Mouse (Mus musculus): ENCODE measurements around the gene Ccdc84. TPM values are rescaled to one million over a fixed set of nuclear protein-coding genes. Genes with fewer than 3 reads are reported as not detected.
"Not testable (repeated sequence)": the region's sequence is repeated elsewhere in the genome, so short reads cannot be mapped to it uniquely, and the experiment has no call there.

Gene Ccdc84
- polyA plus RNA-seq, 1 experiment, result 10.9 TPM

GRCm38 (mm10) chr9:44378153-44378730 is 40.1 kb downstream of the Ccdc84 start:
- Histone ChIP-seq H3K27ac (ENCODE audit: control insufficient read depth, insufficient read depth, low read depth, low read length) (peak overlapping the region; percentile 77), H3K36me3 (ENCODE audit: control insufficient read depth, insufficient read depth, low read length) (peaks cover 4% of the 10 kb centered on the region), H3K4me1 (ENCODE audit: control insufficient read depth, insufficient read depth, low read length) (peaks cover 3% of the 10 kb centered on the region), H3K4me3 (ENCODE audit: control insufficient read depth, low read depth, low read length) (peak overlapping the region; percentile 98; the same call in 1 of the 2 replicates), H3K27me3 (ENCODE audit: control insufficient read depth, insufficient read depth, low read length) (no peaks in the 10 kb centered on the region)
- TF ChIP-seq CTCF (IDR thresholded peaks at IDR 0.05; ENCODE audit: control insufficient read depth, insufficient read depth, insufficient replicate concordance, low read depth, low read length), result no peak
- no peak for TF ChIP-seq POLR2A (IDR thresholded peaks at IDR 0.05; ENCODE audit: control insufficient read depth, low read depth, low read length)

GRCm38 (mm10) chr9:44377335-44377734 is 41.0 kb downstream of the Ccdc84 start:
- not testable (repeated sequence) for H3K27ac ChIP-seq (ENCODE audit: control insufficient read depth, insufficient read depth, low read depth, low read length); H3K27me3 ChIP-seq (ENCODE audit: control insufficient read depth, insufficient read depth, low read length); H3K4me1 ChIP-seq (ENCODE audit: control insufficient read depth, insufficient read depth, low read length); H3K4me3 ChIP-seq (ENCODE audit: control insufficient read depth, low read depth, low read length); H3K36me3 ChIP-seq (ENCODE audit: control insufficient read depth, insufficient read depth, low read length)

- peaks cover 2% of the 10 kb centered on the region; the same call in 1 of the 2 replicates for H3K36me3 ChIP-seq (ENCODE audit: control insufficient read depth, insufficient read depth, low read length)
- no peak overlapping the region for H3K27ac ChIP-seq (ENCODE audit: control insufficient read depth, insufficient read depth, low read depth, low read length)
These were observed 42.2 kb downstream of the Ccdc84 start for GRCm38 (mm10) chr9:44376141-44376540.

GRCm38 (mm10) chr9:44373386-44373785 is 45.0 kb downstream of the Ccdc84 start:
- no peak overlapping the region for H3K4me3 ChIP-seq (ENCODE audit: control insufficient read depth, low read depth, low read length)
- TF ChIP-seq CTCF (IDR thresholded peaks at IDR 0.05; ENCODE audit: control insufficient read depth, insufficient read depth, insufficient replicate concordance, low read depth, low read length), result no peak
- no peak for TF ChIP-seq POLR2A (IDR thresholded peaks at IDR 0.05; ENCODE audit: control insufficient read depth, low read depth, low read length)
- H3K27ac ChIP-seq (ENCODE audit: control insufficient read depth, insufficient read depth, low read depth, low read length), result no peak overlapping the region
- no peaks in the 10 kb centered on the region for H3K27me3 ChIP-seq (ENCODE audit: control insufficient read depth, insufficient read depth, low read length)
- H3K36me3 ChIP-seq (ENCODE audit: control insufficient read depth, insufficient read depth, low read length), result no peaks in the 10 kb centered on the region
- H3K4me1 ChIP-seq (ENCODE audit: control insufficient read depth, insufficient read depth, low read length), result no peaks in the 10 kb centered on the region

More at GRCm38 (mm10) chr9:44376141-44376540, 42.2 kb downstream of the Ccdc84 start:
- peaks cover 3% of the 10 kb centered on the region for H3K4me1 ChIP-seq (ENCODE audit: control insufficient read depth, insufficient read depth, low read length)
- H3K4me3 ChIP-seq (ENCODE audit: control insufficient read depth, low read depth, low read length), result no peak overlapping the region
- TF ChIP-seq CTCF (IDR thresholded peaks at IDR 0.05; ENCODE audit: control insufficient read depth, insufficient read depth, insufficient replicate concordance, low read depth, low read length), result no peak
- TF ChIP-seq POLR2A (IDR thresholded peaks at IDR 0.05; ENCODE audit: control insufficient read depth, low read depth, low read length), result no peak
- H3K27me3 ChIP-seq (ENCODE audit: control insufficient read depth, insufficient read depth, low read length), result no peaks in the 10 kb centered on the region

GRCm38 (mm10) chr9:44364480-44364879 is 53.9 kb downstream of the Ccdc84 start:
- Histone ChIP-seq H3K4me1 (ENCODE audit: control insufficient read depth, insufficient read depth, low read length) (no peaks in the 10 kb centered on the region), H3K4me3 (ENCODE audit: control insufficient read depth, low read depth, low read length) (no peak overlapping the region), H3K27ac (ENCODE audit: control insufficient read depth, insufficient read depth, low read depth, low read length) (no peak overlapping the region), H3K27me3 (ENCODE audit: control insufficient read depth, insufficient read depth, low read length) (no peaks in the 10 kb centered on the region), H3K36me3 (ENCODE audit: control insufficient read depth, insufficient read depth, low read length) (no peaks in the 10 kb centered on the region)
- TF ChIP-seq CTCF (IDR thresholded peaks at IDR 0.05; ENCODE audit: control insufficient read depth, insufficient read depth, insufficient replicate concordance, low read depth, low read length), result peak; percentile 50; the same call in 1 of the 2 replicates
- no peak for TF ChIP-seq POLR2A (IDR thresholded peaks at IDR 0.05; ENCODE audit: control insufficient read depth, low read depth, low read length)

- not testable (repeated sequence) for H3K4me1 ChIP-seq (ENCODE audit: control insufficient read depth, insufficient read depth, low read length); H3K36me3 ChIP-seq (ENCODE audit: control insufficient read depth, insufficient read depth, low read length); H3K27me3 ChIP-seq (ENCODE audit: control insufficient read depth, insufficient read depth, low read length)
- Histone ChIP-seq H3K27ac (ENCODE audit: control insufficient read depth, insufficient read depth, low read depth, low read length) (peak overlapping the region; percentile 71), H3K4me3 (ENCODE audit: control insufficient read depth, low read depth, low read length) (peak overlapping the region; percentile 99)
These were observed 56.4 kb downstream of the Ccdc84 start for GRCm38 (mm10) chr9:44361931-44362330.

- TF ChIP-seq CTCF (IDR thresholded peaks at IDR 0.05; ENCODE audit: control insufficient read depth, insufficient read depth, insufficient replicate concordance, low read depth, low read length) (no peak), POLR2A (IDR thresholded peaks at IDR 0.05; ENCODE audit: control insufficient read depth, low read depth, low read length) (peak; percentile 84)
- H3K4me3 ChIP-seq (ENCODE audit: control insufficient read depth, low read depth, low read length), result peak within 1 kb of the TSS; percentile 99
- H3K27ac ChIP-seq (ENCODE audit: control insufficient read depth, insufficient read depth, low read depth, low read length), result peak within 1 kb of the TSS; percentile 96
- H3K4me1 ChIP-seq (ENCODE audit: control insufficient read depth, insufficient read depth, low read length), result no peaks in the 10 kb centered on the region
- no peaks in the 10 kb centered on the region for H3K27me3 ChIP-seq (ENCODE audit: control insufficient read depth, insufficient read depth, low read length)
- H3K36me3 ChIP-seq (ENCODE audit: control insufficient read depth, insufficient read depth, low read length), result peaks cover 7% of the 10 kb centered on the region; the same call in 1 of the 2 replicates
These were observed 57.0 kb downstream of the Ccdc84 start, which contains the start of gene Vps11 for GRCm38 (mm10) chr9:44361190-44361917. TSS of gene Vps11 (minus strand) at chr9:44361670.

Other genes with a start within 250 kb of the Ccdc84 start
- 45.5 and 47.9 TPM in 2 replicates for gene Cbl, start 184.5 kb downstream of the Ccdc84 start, polyA plus RNA-seq (2012; rRNA removed)
- 0.61 and 0.69 TPM in 2 replicates for gene Ccdc153, start 177.9 kb downstream of the Ccdc84 start, polyA plus RNA-seq (2012; rRNA removed)
- gene Pdzd3, start 167.1 kb downstream of the Ccdc84 start, polyA plus RNA-seq (2012; rRNA removed), result 0.11 TPM in 1 of 2 replicates, not detected in the other
- gene Nlrx1, start 150.0 kb downstream of the Ccdc84 start, polyA plus RNA-seq (2012; rRNA removed), result 1.3 and 1.6 TPM in 2 replicates
- gene Abcg4, start 130.0 kb downstream of the Ccdc84 start, polyA plus RNA-seq (2012; rRNA removed), result 0.58 and 0.89 TPM in 2 replicates
- gene Hinfp, start 112.9 kb downstream of the Ccdc84 start, polyA plus RNA-seq (2012; rRNA removed), result 13.1 and 16.0 TPM in 2 replicates
- 16.4 and 20.7 TPM in 2 replicates for gene C2cd2l, start 98.3 kb downstream of the Ccdc84 start, polyA plus RNA-seq (2012; rRNA removed)
- 6.5 and 6.7 TPM in 2 replicates for gene Dpagt1, start 92.5 kb downstream of the Ccdc84 start, polyA plus RNA-seq (2012; rRNA removed)
- gene H2afx, start 83.9 kb downstream of the Ccdc84 start, polyA plus RNA-seq (2012; rRNA removed), result 107 TPM in 2 replicates
- 18.2 and 19.3 TPM in 2 replicates for gene Hmbs, start 74.3 kb downstream of the Ccdc84 start, polyA plus RNA-seq (2012; rRNA removed)
- gene Vps11, start 56.9 kb downstream of the Ccdc84 start, polyA plus RNA-seq (2012; rRNA removed), result 19.2 and 19.4 TPM in 2 replicates
- gene Hyou1, start 39.1 kb downstream of the Ccdc84 start, polyA plus RNA-seq (2012; rRNA removed), result 82.1 and 99.9 TPM in 2 replicates
- gene Slc37a4, start 21.7 kb downstream of the Ccdc84 start, polyA plus RNA-seq (2012; rRNA removed), result 14.1 and 14.7 TPM in 2 replicates
- gene Rps25, start 11.4 kb downstream of the Ccdc84 start, polyA plus RNA-seq (2012; rRNA removed), result 194 and 199 TPM in 2 replicates
- 40.0 and 41.8 TPM in 2 replicates for gene Trappc4, start 11.0 kb downstream of the Ccdc84 start, polyA plus RNA-seq (2012; rRNA removed)
- 1.5 and 2.0 TPM in 2 replicates for gene Foxr1, start 22.6 kb upstream of the Ccdc84 start, polyA plus RNA-seq (2012; rRNA removed)
- gene Upk2, start 36.4 kb upstream of the Ccdc84 start, polyA plus RNA-seq (2012; rRNA removed), result 2.2 and 4.3 TPM in 2 replicates
- gene Bcl9l, start 64.3 kb upstream of the Ccdc84 start, polyA plus RNA-seq (2012; rRNA removed), result 8.4 and 9.1 TPM in 2 replicates
- gene Cxcr5, start 143.3 kb upstream of the Ccdc84 start, polyA plus RNA-seq (2012; rRNA removed), result 8.6 and 11.2 TPM in 2 replicates
- gene Ddx6, start 186.3 kb upstream of the Ccdc84 start, polyA plus RNA-seq (2012; rRNA removed), result 9.0 and 11.7 TPM in 2 replicates

All from testis, adult 2 months (tissue).